Mouse (Mus musculus) limb, embryonic 11.5 days (tissue): ENCODE measurements around the gene Pithd1. TPM values are rescaled to one million over a fixed set of nuclear protein-coding genes. Genes with fewer than 3 reads are reported as not detected.
A peak's percentile ranks its signal among the peaks of the same experiment; 100 is the strongest.
"Not testable (repeated sequence)": the region's sequence is repeated elsewhere in the genome, so short reads cannot be mapped to it uniquely, and the experiment has no call there.

Source experiments
- ATAC-seq: fragments of 200-750 bp; cut with Nextera tagmentation; 2 replicates; pipeline ENCODE4 v1.8.0; 2017; ENCODE audit warnings: low read depth; ENCODE audit not compliant: insufficient number of reproducible peaks, low FRiP score, low TSS enrichment
- DNase-seq: peaks from one replicate; pipeline ENCODE4 v3.0.0-alpha.2; 2015; ENCODE audit warnings: low spot score
- H3K27ac ChIP-seq: fragments of 300-500 bp; sonication (generic); replicated peaks from 2 replicates; pipeline ENCODE4 v1.5.1; 2014; ENCODE audit warnings: low read depth, mild to moderate bottlenecking, low read length
- H3K27me3 ChIP-seq: fragments of 300-500 bp; sonication (generic); 2 replicates; pipeline ENCODE4 v1.6.1; 2014; ENCODE audit warnings: mild to moderate bottlenecking, low read length, mixed read lengths; ENCODE audit not compliant: control insufficient read depth, insufficient read depth
- H3K36me3 ChIP-seq: fragments of 300-500 bp; sonication (generic); 2 replicates; pipeline ENCODE4 v1.6.1; 2014; ENCODE audit warnings: mild to moderate bottlenecking, low read length, moderate library complexity, mixed read lengths; ENCODE audit not compliant: control insufficient read depth, insufficient read depth
- H3K4me1 ChIP-seq: fragments of 300-500 bp; sonication (generic); 2 replicates; pipeline ENCODE4 v1.6.1; 2014; ENCODE audit warnings: low read length, mixed read lengths; ENCODE audit not compliant: control insufficient read depth, insufficient read depth
- H3K4me2 ChIP-seq: fragments of 300-500 bp; sonication (generic); 2 replicates; pipeline ENCODE4 v1.6.1; 2014; ENCODE audit warnings: low read depth, mild to moderate bottlenecking, moderate library complexity; ENCODE audit not compliant: severe bottlenecking
- H3K4me3 ChIP-seq: fragments of 300-500 bp; sonication (generic); 2 replicates; pipeline ENCODE4 v1.5.1; 2014; ENCODE audit warnings: low read depth, low read length
- H3K9ac ChIP-seq: fragments of 300-500 bp; sonication (generic); 2 replicates; pipeline ENCODE4 v1.6.1; 2014; ENCODE audit warnings: mild to moderate bottlenecking, low read length
- H3K9me3 ChIP-seq: fragments of 300-500 bp; sonication (generic); 2 replicates; pipeline ENCODE4 v1.6.1; 2016; ENCODE audit warnings: low read length; ENCODE audit not compliant: control insufficient read depth
- WGBS: fragments of 180-500 bp; shearing (Covaris S2); extraction: QIAGEN DNeasy Blood & Tissue Kit; methylation state at CpG from one replicate; pipeline ENCODE4 v1.1.7; 2014; 5-methylcytosine and 5-hydroxymethylcytosine counted together
- polyA plus RNA-seq: library from polyadenylated mRNA; unstranded; fragments of >200 nt; fragmentation: Nextera tagmentation; extraction: Ambion mirVana; gene quantifications from 2 replicates; pipeline ENCODE4 v1.2.1, GENCODE M21; 2014

Pithd1 gene
- polyA plus RNA-seq, 1 experiment from 2014 or later: 68.3 TPM

DNA sequence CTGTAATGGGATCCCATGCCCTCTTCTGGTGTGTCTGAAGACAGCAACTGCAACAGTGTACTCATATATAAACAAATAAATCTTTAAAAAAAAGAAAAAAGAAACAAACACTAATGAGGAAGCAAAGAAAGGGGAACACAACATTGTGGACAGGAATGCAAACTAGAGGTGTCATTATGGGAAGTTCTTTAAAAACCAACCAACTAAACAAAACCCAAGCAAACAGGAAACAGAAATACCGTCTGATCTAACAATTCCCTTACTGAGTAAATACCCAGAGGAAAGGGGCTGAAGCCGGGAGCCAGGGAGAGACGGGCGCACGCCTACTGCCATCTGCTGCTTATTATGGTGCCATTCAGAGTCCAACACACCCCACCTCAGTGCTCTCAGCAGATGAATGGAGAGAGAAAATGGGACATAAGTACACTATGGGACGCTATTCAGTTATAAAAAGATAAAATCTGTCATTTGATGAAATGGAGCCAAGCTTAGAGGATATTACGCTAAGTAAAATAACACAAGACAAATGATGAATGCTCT lies 5.5 kb downstream of the Pithd1 start:
- Histone ChIP-seq H3K36me3 (peaks cover 19% of the 10 kb centered on the region), H3K4me1 (peaks cover 8% of the 10 kb centered on the region), H3K9me3 (no peaks in the 10 kb centered on the region), H3K4me2 (no peak overlapping the region), H3K27ac (no peak overlapping the region), H3K27me3 (no peaks in the 10 kb centered on the region), H3K4me3 (no peak overlapping the region), H3K9ac (no peak overlapping the region)
- ATAC-seq (no peak), DNase-seq (no peak)
- 72% methylated on average over 7 of the region's 7 CpGs for WGBS

- not testable (repeated sequence) for DNase-seq, H3K27ac ChIP-seq, H3K27me3 ChIP-seq, H3K9ac ChIP-seq, H3K4me3 ChIP-seq, H3K9me3 ChIP-seq, H3K4me1 ChIP-seq, H3K4me2 ChIP-seq, ATAC-seq
- peaks cover 22% of the 10 kb centered on the region for H3K36me3 ChIP-seq
- 92% methylated on average over 5 of the region's 5 CpGs for WGBS
Measured at GRCm38 (mm10) chr4:135980223-135980622, 6.8 kb downstream of the Pithd1 start.

DNA sequence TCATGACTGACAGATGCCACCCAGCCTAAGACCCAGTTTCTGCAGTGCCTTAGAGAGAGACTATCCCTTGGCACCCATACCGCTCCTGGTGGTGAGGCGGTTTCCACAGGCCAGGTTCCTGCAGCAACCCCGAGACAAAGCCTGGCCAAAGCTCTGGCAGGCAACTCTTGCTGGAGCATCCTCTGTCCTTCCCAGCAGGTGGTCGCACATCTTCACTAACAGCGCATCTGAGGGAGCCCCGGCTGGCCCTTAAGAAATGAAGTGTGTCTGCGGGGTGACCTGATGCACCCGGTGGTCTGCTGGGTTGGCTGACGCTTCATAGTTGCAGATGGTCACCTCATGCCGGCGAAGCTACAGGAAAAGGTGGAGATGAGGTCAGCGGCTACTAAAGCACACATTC lies 10.9 kb downstream of the Pithd1 start:
- Histone ChIP-seq H3K4me2 (no peak overlapping the region), H3K9me3 (no peaks in the 10 kb centered on the region), H3K36me3 (peaks cover 15% of the 10 kb centered on the region), H3K4me1 (peaks cover 8% of the 10 kb centered on the region), H3K27me3 (no peaks in the 10 kb centered on the region), H3K4me3 (no peak overlapping the region), H3K9ac (no peak overlapping the region), H3K27ac (no peak overlapping the region)
- ATAC-seq: no peak
- 93% methylated on average over 12 of the region's 12 CpGs for WGBS
- no peak for DNase-seq

DNA sequence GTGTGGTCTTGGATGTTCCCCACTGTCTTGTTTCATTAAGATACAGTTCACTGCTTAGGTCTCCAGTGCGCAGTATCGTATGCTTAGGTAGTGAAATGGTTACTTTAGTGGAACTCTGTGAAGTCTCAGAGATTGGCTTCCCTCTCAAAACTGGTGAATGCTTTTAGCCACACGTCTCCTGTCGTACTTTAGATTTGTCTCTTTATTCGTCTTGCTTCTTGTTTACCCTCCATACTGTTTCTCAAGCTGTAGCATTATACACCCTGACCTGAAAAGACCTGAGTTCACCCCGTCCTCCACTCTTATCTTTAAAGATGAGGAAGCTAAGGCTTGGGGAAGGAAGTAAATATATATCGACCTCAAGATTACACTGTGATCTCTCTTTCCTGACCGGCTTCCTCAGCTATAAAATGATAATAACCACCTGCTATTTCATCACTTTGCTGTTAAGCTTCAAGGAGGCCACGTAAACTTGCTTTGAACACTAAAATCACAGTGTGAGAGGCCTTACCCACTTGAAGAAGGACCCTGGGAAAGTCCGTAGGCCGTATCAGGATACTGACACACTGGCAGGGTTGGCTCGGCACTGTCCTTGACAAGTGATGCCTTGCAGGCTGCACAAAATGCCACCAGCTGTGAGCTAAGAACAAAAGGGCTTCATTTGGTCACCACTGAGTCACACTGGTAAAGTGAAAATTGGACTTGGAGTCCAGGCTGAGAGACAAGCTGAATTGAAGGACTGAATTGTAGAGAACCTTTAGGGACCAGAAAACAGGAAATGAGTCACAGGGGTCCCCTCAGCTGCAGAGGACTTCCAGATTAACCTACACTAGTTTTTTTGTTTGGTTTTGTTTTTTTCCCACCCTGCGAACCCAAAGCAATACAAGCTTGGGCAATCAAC lies 13.9 kb downstream of the Pithd1 start:
- DNase-seq (no peak), ATAC-seq (no peak)
- peak overlapping the region; percentile 90 for H3K4me2 ChIP-seq
- peak overlapping the region; percentile 75 for H3K4me3 ChIP-seq
- peaks cover 17% of the 10 kb centered on the region for H3K36me3 ChIP-seq
- WGBS: 70% methylated on average over 13 of the region's 13 CpGs
- H3K9ac ChIP-seq: 0 out of 2 replicates have a peak overlapping the region, but pooled peaks have one; percentile 68
- H3K27ac ChIP-seq: no peak overlapping the region
- peaks cover 8% of the 10 kb centered on the region for H3K4me1 ChIP-seq
- no peaks in the 10 kb centered on the region for H3K27me3 ChIP-seq
- no peaks in the 10 kb centered on the region for H3K9me3 ChIP-seq

GRCm38 (mm10) chr4:135972556-135972906 lies 14.5 kb downstream of the Pithd1 start, which contains the start of gene Lypla2:
Gene Lypla2, minus strand, starts transcription at chr4:135972626.
- Histone ChIP-seq H3K4me2 (peak within 1 kb of the TSS; percentile 90), H3K4me3 (peak within 1 kb of the TSS; percentile 75), H3K27ac (no peak within 1 kb of the TSS), H3K36me3 (peaks cover 21% of the 10 kb centered on the region), H3K4me1 (peaks cover 8% of the 10 kb centered on the region), H3K27me3 (no peaks in the 10 kb centered on the region), H3K9ac (peak within 1 kb of the TSS; percentile 68), H3K9me3 (no peaks in the 10 kb centered on the region)
- DNase-seq (peak; percentile 85), ATAC-seq (peak; percentile 69)
- WGBS: 1% methylated on average over 19 of the region's 19 CpGs

GRCm38 (mm10) chr4:135971805-135972555 lies 15.1 kb downstream of the Pithd1 start:
- no peaks in the 10 kb centered on the region for H3K27me3 ChIP-seq
- peak overlapping the region; percentile 90 for H3K4me2 ChIP-seq
- H3K9ac ChIP-seq: peak overlapping the region; percentile 68
- peaks cover 8% of the 10 kb centered on the region for H3K4me1 ChIP-seq
- under 1% methylated on average over 35 of the region's 35 CpGs for WGBS
- H3K36me3 ChIP-seq: peaks cover 24% of the 10 kb centered on the region
- peak overlapping the region; percentile 75 for H3K4me3 ChIP-seq
- ATAC-seq: peak; percentile 65
- DNase-seq: no peak
- no peaks in the 10 kb centered on the region for H3K9me3 ChIP-seq
- no peak overlapping the region for H3K27ac ChIP-seq

DNA sequence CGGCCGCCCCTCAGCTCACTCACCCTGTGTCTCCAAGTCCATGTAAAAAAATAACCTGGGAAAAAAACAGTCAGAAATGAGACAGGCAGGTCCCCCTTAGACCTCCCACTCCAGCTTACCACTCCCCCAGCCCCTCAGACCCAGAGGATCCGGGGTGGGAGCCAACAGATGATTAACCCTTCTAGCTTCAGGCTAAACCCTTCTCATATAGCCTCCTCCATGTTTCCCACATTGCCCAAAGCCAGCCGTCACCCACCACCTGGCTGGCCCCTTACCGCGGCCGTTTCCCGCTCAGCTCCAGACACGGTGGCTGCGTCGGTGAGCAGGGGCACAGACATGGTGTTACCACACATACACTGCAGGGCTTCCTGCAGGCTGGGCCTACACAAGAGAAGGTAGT lies 16.5 kb downstream of the Pithd1 start:
- Histone ChIP-seq H3K9me3 (no peaks in the 10 kb centered on the region), H3K4me2 (no peak overlapping the region), H3K4me3 (no peak overlapping the region), H3K36me3 (peaks cover 22% of the 10 kb centered on the region), H3K27ac (no peak overlapping the region), H3K9ac (no peak overlapping the region), H3K27me3 (no peaks in the 10 kb centered on the region), H3K4me1 (peaks cover 8% of the 10 kb centered on the region)
- DNase-seq: no peak
- ATAC-seq: no peak
- WGBS: 91% methylated on average over 11 of the region's 11 CpGs

- 89% methylated on average over 13 of the region's 13 CpGs for WGBS
- peaks cover 18% of the 10 kb centered on the region for H3K36me3 ChIP-seq
- H3K9ac ChIP-seq: no peak overlapping the region
- H3K4me2 ChIP-seq: no peak overlapping the region
- no peak overlapping the region for H3K4me3 ChIP-seq
- H3K4me1 ChIP-seq: peaks cover 15% of the 10 kb centered on the region
- ATAC-seq (no peak), DNase-seq (no peak)
- no peaks in the 10 kb centered on the region for H3K9me3 ChIP-seq
- H3K27ac ChIP-seq: no peak overlapping the region
- H3K27me3 ChIP-seq: no peaks in the 10 kb centered on the region
Measured at GRCm38 (mm10) chr4:135969070-135969750, 17.9 kb downstream of the Pithd1 start.
